Mouse (Mus musculus) left cerebral cortex, adult 18-20 months (tissue): ENCODE results near the gene Tex13b. TPM values are rescaled to one million over a fixed set of nuclear protein-coding genes. Genes with fewer than 3 reads are reported as not detected.
"Not testable (repeated sequence)": the region's sequence is repeated elsewhere in the genome, so short reads cannot be mapped to it uniquely, and the experiment has no call there.

ENCODE experiments used
- DNase-seq, 2 experiments: peaks; one replicate each; pipeline ENCODE4 v3.0.0; 2021 to 2022; ENCODE audit warnings: low spot score in 2 of 2, mixed read lengths in 1 of 2
- long read RNA-seq, 2 experiments: library from polyadenylated mRNA; stranded (forward); transcript quantifications; one replicate each; pipeline ENCODE4 v2.0.0; 2021
- total RNA-seq, 2 experiments: library from RNA; stranded (reverse); gene quantifications; 2 replicates each; pipeline ENCODE4 v1.2.3; 2021

The Tex13b gene
- not detected for total RNA-seq
- long read RNA-seq, experiment 1 = 0 reads
- long read RNA-seq, experiment 2 = 0 reads

DNA sequence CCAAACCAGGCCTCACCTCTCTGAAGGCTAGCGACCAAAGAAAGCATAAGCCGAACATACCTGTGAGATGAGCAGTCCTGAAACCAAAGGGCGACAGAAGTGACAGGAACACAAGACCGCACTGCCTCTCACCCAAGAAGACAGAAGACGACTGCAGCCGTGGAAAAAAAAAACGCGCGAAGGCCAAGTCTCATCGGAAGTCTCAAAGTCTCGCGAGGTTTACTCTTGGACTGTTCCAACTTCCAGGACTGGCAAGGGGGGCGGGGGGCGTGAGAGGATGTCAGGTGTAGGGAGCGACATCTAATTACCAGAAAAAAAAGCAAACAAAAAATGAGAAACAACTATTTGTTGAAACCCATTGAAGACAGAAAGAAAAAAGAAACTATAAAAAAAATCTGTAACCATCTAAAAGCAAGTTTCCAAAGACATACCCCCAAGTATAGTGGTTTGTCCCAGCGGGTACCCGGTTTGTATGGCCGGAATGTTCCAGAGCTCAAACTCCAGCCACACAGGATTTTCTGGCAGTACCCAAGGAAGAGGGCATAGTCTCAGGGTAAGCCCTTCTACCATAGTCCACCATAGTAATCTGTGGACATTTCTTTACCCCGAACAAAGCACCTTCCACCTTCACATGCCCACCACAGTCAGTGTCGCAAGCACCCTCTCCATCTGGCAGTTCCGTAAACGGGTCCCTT is at the start of gene Tex13b:
Tex13b (minus strand) TSS at position 122 of the 695 bp plus-strand sequence.
- no peak for DNase-seq

DNA sequence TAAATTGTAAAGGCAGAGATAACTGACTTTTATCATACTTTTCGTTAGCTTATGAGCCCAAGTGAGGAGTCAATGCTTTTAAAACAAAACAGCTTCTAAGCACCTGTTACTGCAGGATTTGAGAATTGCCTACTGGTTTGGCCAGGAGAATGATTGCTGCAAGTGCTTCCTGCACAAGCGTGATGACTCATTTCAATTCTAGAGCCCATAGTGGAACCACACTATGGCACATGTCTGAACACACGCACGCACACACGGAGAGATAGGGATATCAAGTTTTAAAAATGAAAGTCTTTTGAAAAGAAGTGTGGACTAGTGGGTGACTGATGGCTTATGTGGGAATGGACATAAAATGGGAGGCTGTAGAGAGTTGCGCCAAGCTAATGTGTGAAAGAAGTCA is 49.5 kb upstream of the Tex13b start:
- DNase-seq = no peak

DNA sequence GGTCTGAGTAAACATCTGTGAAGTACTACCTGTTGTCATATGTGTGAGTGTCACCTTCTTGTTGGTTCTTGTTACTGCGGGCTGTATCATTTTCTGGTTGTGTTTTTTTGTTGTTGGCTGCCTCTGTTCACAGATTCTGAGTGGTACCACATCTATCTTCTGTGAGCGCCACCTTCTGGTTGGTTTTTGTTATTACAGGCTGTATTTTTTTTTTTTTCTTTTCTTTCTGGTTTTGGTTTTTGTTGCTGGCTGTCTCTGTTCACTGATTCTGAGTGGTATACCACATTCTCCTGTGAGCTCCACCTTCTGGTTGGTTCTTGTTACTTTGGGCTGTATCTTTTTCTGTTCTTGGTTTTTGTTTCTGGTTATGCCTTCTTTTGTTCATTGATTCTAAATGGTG is 44.2 kb upstream of the Tex13b start:
- no peak for DNase-seq

DNA sequence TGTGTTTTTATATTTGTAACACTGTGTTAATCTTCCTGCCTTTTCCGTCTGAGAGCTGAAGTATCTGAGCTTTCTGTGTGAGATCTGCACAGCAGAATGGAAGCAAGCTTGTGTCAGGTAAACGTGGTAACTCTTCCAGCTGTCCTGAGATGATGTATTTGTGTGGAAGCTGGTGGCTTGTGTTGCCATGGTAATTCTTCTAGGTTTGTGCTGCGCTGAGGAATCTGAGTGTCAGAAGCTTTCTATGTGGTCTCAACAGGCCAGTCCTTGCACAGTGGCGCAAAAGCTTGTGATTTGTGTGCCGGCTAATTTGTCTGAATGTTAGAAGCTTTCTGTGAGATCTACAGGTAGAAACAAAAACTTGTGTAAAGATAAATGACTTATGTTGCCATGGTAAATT is 43.8 kb upstream of the Tex13b start:
- not testable (repeated sequence) for DNase-seq

DNA sequence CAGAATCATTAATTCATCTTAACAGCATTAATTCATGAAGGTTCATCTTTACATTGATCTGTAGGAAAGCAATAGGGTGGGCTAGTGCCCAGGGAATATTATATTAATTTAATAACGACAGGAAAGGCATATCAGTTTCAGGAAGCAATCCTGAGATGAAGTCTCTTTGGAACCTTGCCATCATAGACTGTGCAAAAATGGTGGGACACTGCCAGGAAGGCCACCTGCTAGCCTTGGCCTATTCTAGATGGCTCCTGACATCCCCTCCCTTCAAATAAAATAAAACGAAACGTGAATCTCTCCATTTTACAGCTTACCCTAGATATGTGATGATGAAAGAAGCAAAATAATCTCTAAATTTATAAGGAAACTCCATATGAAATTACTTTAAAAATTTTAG is 41.3 kb upstream of the Tex13b start:
- DNase-seq = no peak

- not testable (repeated sequence) for DNase-seq
These were observed 32.2 kb upstream of the Tex13b start for GRCm38 (mm10) chrX:140845401-140845800.

GRCm38 (mm10) chrX:140839887-140840286 is 26.7 kb upstream of the Tex13b start:
- no peak for DNase-seq

GRCm38 (mm10) chrX:140838077-140838476 is 24.8 kb upstream of the Tex13b start:
- no peak for DNase-seq

GRCm38 (mm10) chrX:140831706-140832105 is 18.5 kb upstream of the Tex13b start:
- no peak for DNase-seq

DNA sequence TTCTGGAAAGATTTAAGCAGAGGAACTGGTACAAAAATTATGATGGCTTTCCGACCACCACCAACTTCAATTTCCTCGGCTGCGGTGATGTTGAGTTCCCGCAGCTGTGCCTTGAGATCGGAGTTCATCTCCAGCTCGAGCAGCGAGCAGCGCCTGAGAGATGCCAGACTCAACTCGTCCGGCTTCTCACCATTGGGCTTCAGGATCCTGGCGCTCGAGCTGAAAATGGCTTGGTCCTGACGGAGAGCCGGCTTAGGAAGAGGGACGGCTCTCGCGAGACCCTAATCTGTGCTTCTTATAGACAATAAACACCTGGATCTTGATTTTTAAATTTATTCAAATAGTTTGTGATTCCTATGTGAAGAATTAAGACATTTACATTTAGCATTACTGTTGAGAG is 9.1 kb upstream of the Tex13b start:
- no peak for DNase-seq

GRCm38 (mm10) chrX:140805340-140805739 is 7.9 kb downstream of the Tex13b start:
- DNase-seq = no peak

- no peak for DNase-seq
These were observed 43.4 kb downstream of the Tex13b start for GRCm38 (mm10) chrX:140769794-140770193.

Other genes starting within 250 kb of the Tex13b start
- 10 to 100 TPM; 78.5 to 97.3 TPM for gene Tsc22d3, start 212.8 kb downstream of the Tex13b start, total RNA-seq
- 10 to 100 TPM; 29.4 to 29.8 TPM for gene Mid2, start 148.8 kb downstream of the Tex13b start, total RNA-seq
- not detected for gene Vsig1, start 94.2 kb upstream of the Tex13b start, total RNA-seq
- gene Psmd10, start 143.3 kb upstream of the Tex13b start, total RNA-seq = 10 to 100 TPM; 22.9 to 23.6 TPM
- gene Atg4a, start 143.5 kb upstream of the Tex13b start, total RNA-seq = 1 to 10 TPM; 6.8 to 7.4 TPM